Mouse (Mus musculus) lung, postnatal 0 days (tissue): ENCODE results near the gene Ccnd1. TPM values are rescaled to one million over a fixed set of nuclear protein-coding genes. Genes with fewer than 3 reads are reported as not detected.
A peak's percentile ranks its signal among the peaks of the same experiment; 100 is the strongest.

Experiments
- ATAC-seq: fragments of 200-750 bp; cut with Nextera tagmentation; 2 replicates; pipeline ENCODE4 v1.8.0; 2017; ENCODE audit warnings: moderate library complexity
- DNase-seq: peaks from one replicate; pipeline ENCODE4 v3.0.0-alpha.2; 2016; ENCODE audit warnings: low spot score
- H3K27ac ChIP-seq: fragments of 300-500 bp; sonication (generic); 2 replicates; pipeline ENCODE4 v1.5.1; 2014; ENCODE audit warnings: antibody characterized with exemption, mild to moderate bottlenecking, low read length, mixed read lengths
- H3K27me3 ChIP-seq: fragments of 300-500 bp; sonication (generic); replicated peaks from 2 replicates; pipeline ENCODE4 v1.6.1; 2014; ENCODE audit warnings: low read length, mixed read lengths; ENCODE audit not compliant: insufficient read depth
- H3K36me3 ChIP-seq: fragments of 300-500 bp; sonication (generic); 2 replicates; pipeline ENCODE4 v1.6.1; 2014; ENCODE audit warnings: low read length, mixed read lengths; ENCODE audit not compliant: insufficient read depth
- H3K4me1 ChIP-seq: fragments of 300-500 bp; sonication (generic); 2 replicates; pipeline ENCODE4 v1.6.1; 2014; ENCODE audit warnings: antibody characterized with exemption, low read depth, low read length, mixed read lengths; ENCODE audit not compliant: insufficient read depth
- H3K4me2 ChIP-seq: fragments of 300-500 bp; sonication (generic); replicated peaks from 2 replicates; pipeline ENCODE4 v1.6.1; 2014; ENCODE audit warnings: low read depth, mild to moderate bottlenecking, low read length, moderate library complexity, mixed read lengths
- H3K4me3 ChIP-seq: fragments of 300-500 bp; sonication (generic); 2 replicates; pipeline ENCODE4 v1.5.1; 2014; ENCODE audit warnings: low read depth, low read length
- H3K9ac ChIP-seq: fragments of 300-500 bp; sonication (generic); replicated peaks from 2 replicates; pipeline ENCODE4 v1.6.1; 2014; ENCODE audit warnings: low read depth, mild to moderate bottlenecking
- H3K9me3 ChIP-seq: fragments of 300-500 bp; sonication (generic); 2 replicates; pipeline ENCODE4 v1.6.1; 2016; ENCODE audit warnings: low read length, mixed read lengths
- CTCF ChIP-seq: IDR thresholded peaks from 2 replicates; pipeline ENCODE4 v1.5.1; 2016; ENCODE audit warnings: antibody characterized with exemption, mild to moderate bottlenecking
- EP300 ChIP-seq: IDR thresholded peaks from 2 replicates; pipeline ENCODE4 v1.6.1; 2016; ENCODE audit warnings: antibody characterized with exemption, mild to moderate bottlenecking, control low read depth
- WGBS: fragments of 180-500 bp; shearing (Covaris S2); extraction: QIAGEN DNeasy Blood & Tissue Kit; methylation state at CpG from one replicate; pipeline ENCODE4 v1.1.7; 2014; 5-methylcytosine and 5-hydroxymethylcytosine counted together
- polyA plus RNA-seq: library from polyadenylated mRNA; unstranded; fragments of >200 nt; fragmentation: Nextera tagmentation; extraction: Ambion mirVana; gene quantifications from 2 replicates; pipeline ENCODE4 v1.2.1, GENCODE M21; 2015

Ccnd1 gene
- polyA plus RNA-seq, 1 experiment from 2014 or later = 68.4 TPM

DNA sequence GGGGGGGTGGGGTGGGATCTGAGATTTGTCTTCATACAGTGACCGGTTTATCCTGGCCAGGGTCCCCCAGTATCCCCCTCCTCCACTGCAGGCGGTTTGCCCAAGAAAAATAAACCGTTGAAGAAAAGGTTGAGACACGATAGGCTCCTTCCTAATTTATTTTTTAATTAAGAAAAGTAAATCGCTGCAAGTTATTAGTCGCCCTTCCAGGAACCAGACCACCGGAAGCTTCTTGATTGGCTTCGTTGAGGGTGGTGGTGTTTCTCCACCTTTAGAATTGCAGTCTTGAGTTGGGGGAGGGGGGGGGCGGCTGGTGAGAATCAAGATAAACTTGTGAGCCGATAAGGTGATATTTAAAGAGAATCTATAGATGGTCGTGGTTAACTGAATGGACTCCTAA is 860 bp upstream of the Ccnd1 start:
- DNase-seq (no peak), ATAC-seq (no peak)
- TF ChIP-seq EP300 (no peak), CTCF (no peak)
- no peaks in the 10 kb centered on the region for H3K27me3 ChIP-seq
- peaks cover 23% of the 10 kb centered on the region for H3K4me1 ChIP-seq
- 3% methylated on average over 11 of the region's 11 CpGs for WGBS
- H3K9me3 ChIP-seq = no peaks in the 10 kb centered on the region
- H3K36me3 ChIP-seq = no peaks in the 10 kb centered on the region
- peak overlapping the region; percentile 62; the same call in 1 of the 2 replicates for H3K4me3 ChIP-seq
- no peak overlapping the region for H3K27ac ChIP-seq
- H3K4me2 ChIP-seq = peak overlapping the region; percentile 97
- H3K9ac ChIP-seq = no peak overlapping the region

DNA sequence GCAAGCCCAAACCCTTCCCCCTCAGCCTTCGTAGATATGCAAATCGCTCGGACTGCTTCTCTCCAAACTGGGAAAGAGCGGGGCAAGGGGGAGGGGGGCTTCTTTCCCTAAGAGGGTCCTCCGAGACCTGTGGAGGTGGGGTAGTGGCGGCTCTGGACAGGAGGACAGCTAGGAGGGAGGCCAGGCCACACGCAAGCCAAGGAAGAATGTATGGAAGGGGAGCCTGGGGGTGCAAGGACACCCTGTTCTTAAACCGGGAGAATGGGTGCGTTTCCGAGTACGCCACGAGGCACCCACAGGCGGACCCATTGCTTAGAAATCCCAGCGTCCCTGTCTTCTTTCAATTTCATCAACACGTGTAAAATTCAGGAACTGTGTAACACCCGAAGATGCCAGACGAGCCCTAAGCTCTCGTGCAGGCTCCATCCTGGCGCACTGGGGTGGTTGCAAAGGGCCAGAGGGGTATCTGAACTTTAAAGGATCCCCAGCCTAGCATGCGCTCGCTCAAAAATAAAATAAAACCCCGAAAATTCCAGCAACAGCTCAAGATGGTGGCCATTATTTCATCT is 362 bp upstream of the Ccnd1 start:
- ATAC-seq = no peak
- peaks cover 23% of the 10 kb centered on the region for H3K4me1 ChIP-seq
- H3K9ac ChIP-seq = no peak overlapping the region
- no peaks in the 10 kb centered on the region for H3K27me3 ChIP-seq
- TF ChIP-seq CTCF (0 out of 2 replicates have a peak, but pooled peaks have one; percentile 8), EP300 (no peak)
- no peaks in the 10 kb centered on the region for H3K36me3 ChIP-seq
- DNase-seq = peak; percentile 23
- no peak overlapping the region for H3K27ac ChIP-seq
- peak overlapping the region; percentile 97 for H3K4me2 ChIP-seq
- H3K9me3 ChIP-seq = no peaks in the 10 kb centered on the region
- peak overlapping the region; percentile 62 for H3K4me3 ChIP-seq
- 0% methylated on average over 21 of the region's 22 CpGs for WGBS

- Histone ChIP-seq H3K36me3 (no peaks in the 10 kb centered on the region), H3K4me2 (peak overlapping the region; percentile 97), H3K27me3 (no peaks in the 10 kb centered on the region), H3K27ac (peak overlapping the region; percentile 64), H3K4me1 (peaks cover 23% of the 10 kb centered on the region), H3K9me3 (no peaks in the 10 kb centered on the region), H3K9ac (peak overlapping the region; percentile 59), H3K4me3 (peak overlapping the region; percentile 62)
- TF ChIP-seq EP300 (no peak), CTCF (no peak)
- ATAC-seq (no peak), DNase-seq (no peak)
- WGBS = under 1% methylated on average over 26 of the region's 32 CpGs
Measured at GRCm38 (mm10) chr7:144938661-144939343, 923 bp downstream of the Ccnd1 start.

DNA sequence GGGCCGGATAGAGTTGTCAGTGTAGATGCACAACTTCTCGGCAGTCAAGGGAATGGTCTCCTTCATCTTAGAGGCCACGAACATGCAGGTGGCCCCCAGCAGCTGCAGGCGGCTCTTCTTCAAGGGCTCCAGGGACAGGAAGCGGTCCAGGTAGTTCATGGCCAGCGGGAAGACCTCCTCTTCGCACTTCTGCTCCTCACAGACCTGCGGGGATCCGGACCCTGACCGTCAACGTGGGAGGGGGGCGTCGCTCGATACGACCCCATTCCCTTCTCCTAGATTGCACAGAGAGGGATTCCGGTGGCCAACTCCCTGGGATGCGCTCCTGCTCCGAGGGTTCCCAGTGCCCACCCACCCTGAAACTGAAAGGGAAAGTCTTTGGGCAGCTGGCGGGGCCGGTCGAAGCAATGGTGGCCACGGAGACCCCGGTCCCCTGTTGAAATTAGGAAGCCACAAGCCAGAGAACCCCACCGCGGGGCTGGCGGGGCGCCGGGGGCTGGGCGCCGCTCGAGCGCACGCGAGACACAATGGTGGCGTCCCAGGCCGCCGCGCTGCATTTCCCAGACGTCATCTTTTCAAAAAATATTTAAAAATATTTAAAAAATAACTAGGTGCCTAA is 1.7 kb downstream of the Ccnd1 start:
- 0 out of 2 replicates have a peak overlapping the region, but pooled peaks have one; percentile 3 for H3K27ac ChIP-seq
- peak overlapping the region; percentile 62 for H3K4me3 ChIP-seq
- no peaks in the 10 kb centered on the region for H3K9me3 ChIP-seq
- H3K9ac ChIP-seq = peak overlapping the region; percentile 59
- H3K4me1 ChIP-seq = peaks cover 21% of the 10 kb centered on the region
- no peaks in the 10 kb centered on the region; the same call in 1 of the 2 replicates for H3K36me3 ChIP-seq
- no peaks in the 10 kb centered on the region for H3K27me3 ChIP-seq
- WGBS = under 1% methylated on average over 38 of the region's 39 CpGs
- no peak for ATAC-seq
- no peak for DNase-seq
- TF ChIP-seq EP300 = no peak
- TF ChIP-seq CTCF = no peak
- peak overlapping the region; percentile 97 for H3K4me2 ChIP-seq

- TF ChIP-seq CTCF (peak; percentile 99), EP300 (no peak)
- Histone ChIP-seq H3K9me3 (no peaks in the 10 kb centered on the region), H3K9ac (peak overlapping the region; percentile 59), H3K36me3 (no peaks in the 10 kb centered on the region; the same call in 1 of the 2 replicates), H3K27me3 (no peaks in the 10 kb centered on the region), H3K4me2 (peak overlapping the region; percentile 97), H3K27ac (0 out of 2 replicates have a peak overlapping the region, but pooled peaks have one; percentile 3), H3K4me1 (peaks cover 15% of the 10 kb centered on the region), H3K4me3 (peak overlapping the region; percentile 62)
- DNase-seq (peak; percentile 92), ATAC-seq (peak; percentile 53)
- 2% methylated on average over 20 of the region's 20 CpGs for WGBS
Measured at GRCm38 (mm10) chr7:144937490-144937889, 2.2 kb downstream of the Ccnd1 start.

DNA sequence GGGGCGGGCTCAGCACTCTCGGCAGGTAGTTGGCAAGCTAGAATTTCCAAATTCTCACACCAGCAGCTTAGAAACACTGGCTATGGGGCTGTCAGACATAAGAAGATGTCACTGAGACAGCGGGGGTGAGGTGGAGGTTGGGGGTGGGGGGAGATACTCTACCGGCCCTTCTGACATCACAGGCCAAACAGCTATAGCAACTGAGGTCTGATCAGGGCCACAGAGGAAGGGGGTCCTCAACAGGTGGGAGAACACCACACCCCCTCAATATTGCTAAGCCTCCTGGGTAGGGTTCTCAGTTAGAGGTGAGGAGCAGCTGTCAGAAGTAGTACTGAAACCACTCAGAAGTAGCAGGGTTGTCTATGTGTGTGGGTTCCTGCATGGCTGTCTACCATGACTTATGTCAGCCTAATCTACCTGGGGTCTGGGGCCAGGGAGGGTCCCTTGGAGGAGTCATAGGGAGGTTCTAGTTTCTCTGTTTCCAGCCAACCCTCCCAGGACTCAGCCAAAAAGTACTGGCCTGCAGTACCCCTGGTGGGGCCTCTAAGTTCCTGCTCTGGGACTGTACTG is 3.3 kb downstream of the Ccnd1 start:
- Histone ChIP-seq H3K9me3 (no peaks in the 10 kb centered on the region), H3K27me3 (no peaks in the 10 kb centered on the region), H3K4me1 (peaks cover 8% of the 10 kb centered on the region), H3K27ac (no peak overlapping the region), H3K4me2 (no peak overlapping the region), H3K9ac (no peak overlapping the region), H3K36me3 (no peaks in the 10 kb centered on the region; the same call in 1 of the 2 replicates), H3K4me3 (no peak overlapping the region)
- no peak for ATAC-seq
- 74% methylated on average over 4 of the region's 4 CpGs for WGBS
- no peak for TF ChIP-seq CTCF
- TF ChIP-seq EP300 = no peak
- no peak for DNase-seq
